Comparison of ENCODE assay signal across 17 mouse cellular contexts in the genomic region with DNA sequence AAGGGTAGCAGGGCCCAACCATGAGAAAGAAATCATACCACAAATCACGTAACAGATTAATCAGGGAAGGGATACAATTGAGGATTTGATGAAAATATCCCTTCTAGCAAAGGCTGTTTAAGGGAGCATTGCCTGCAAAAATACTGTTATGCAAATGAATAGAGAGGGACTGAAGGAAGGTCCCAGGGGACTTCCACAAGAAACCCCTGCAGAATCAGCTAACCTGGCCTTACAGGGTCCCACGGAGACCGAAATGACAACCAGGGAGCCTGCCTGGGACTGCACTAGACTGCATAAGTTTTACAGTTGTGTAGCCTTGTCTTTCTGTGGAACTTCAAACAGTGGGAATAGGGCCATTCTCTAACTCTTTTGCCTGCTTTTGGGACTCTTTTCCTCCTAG.
"Had no signal": no experiment of that assay in that cellular context is flagged by ENCODE, and none has a peak within 500 bp of the region (broad histone marks: within the 10 kb centered on the region; RNA-seq: fewer than 3 reads in every experiment).

No protein-coding gene starts in this region.

- H3K36me3 ChIP-seq: neural tube, embryonic 12.5 days; neural tube, embryonic 13.5 days; neural tube, embryonic 15.5 days; stomach, embryonic 15.5 days had no signal

- H3K4me2 ChIP-seq: neural tube, embryonic 12.5 days; neural tube, embryonic 13.5 days; neural tube, embryonic 15.5 days; stomach, embryonic 15.5 days had no signal

- H3K27ac ChIP-seq: neural tube, embryonic 12.5 days; neural tube, embryonic 13.5 days; neural tube, embryonic 15.5 days; stomach, embryonic 15.5 days; stomach, postnatal 0 days had no signal

- H3K4me3 ChIP-seq: neural tube, embryonic 12.5 days; neural tube, embryonic 13.5 days; neural tube, embryonic 15.5 days; stomach, embryonic 15.5 days had no signal

- H3K4me1 ChIP-seq: neural tube, embryonic 12.5 days; neural tube, embryonic 15.5 days; stomach, embryonic 15.5 days had no signal

- H3K27me3 ChIP-seq: neural tube, embryonic 12.5 days; neural tube, embryonic 13.5 days; neural tube, embryonic 15.5 days; stomach, embryonic 15.5 days had no signal

- DNase-seq: retina, postnatal 1 day; right cerebral cortex, adult 18-20 months; right cerebral cortex, postnatal 14 days; right cerebral cortex, postnatal 25 days; right cerebral cortex, postnatal 4 days; spleen, adult 18-20 months; thymus, adult 18-20 months; thymus, adult 2 months; thymus, postnatal 14 days; thymus, postnatal 25 days; thymus, postnatal 36 days; thymus, postnatal 4 days had no signal

- H3K9ac ChIP-seq: neural tube, embryonic 12.5 days; neural tube, embryonic 13.5 days; neural tube, embryonic 15.5 days; stomach, embryonic 15.5 days had no signal

- H3K9me3 ChIP-seq: neural tube, embryonic 12.5 days; neural tube, embryonic 13.5 days; neural tube, embryonic 15.5 days; stomach, embryonic 15.5 days had no signal
